Mouse (Mus musculus) midbrain, embryonic 15.5 days (tissue): ENCODE data around the gene Gng7. TPM values are rescaled to one million over a fixed set of nuclear protein-coding genes. Genes with fewer than 3 reads are reported as not detected.
"Not testable (repeated sequence)": the region's sequence is repeated elsewhere in the genome, so short reads cannot be mapped to it uniquely, and the experiment has no call there.

Source experiments
- ATAC-seq: fragments of 200-750 bp; cut with Nextera tagmentation; replicated peaks from 2 replicates; pipeline ENCODE4 v1.8.0; 2017; ENCODE audit warnings: moderate TSS enrichment
- H3K27ac ChIP-seq: fragments of 300-500 bp; sonication (generic); 2 replicates; pipeline ENCODE4 v1.5.1; 2015; ENCODE audit warnings: mild to moderate bottlenecking, inconsistent platforms
- H3K27me3 ChIP-seq: fragments of 300-500 bp; sonication (generic); replicated peaks from 2 replicates; pipeline ENCODE4 v1.6.1; 2015; ENCODE audit warnings: inconsistent platforms
- H3K36me3 ChIP-seq: fragments of 300-500 bp; sonication (generic); replicated peaks from 2 replicates; pipeline ENCODE4 v1.6.1; 2015; ENCODE audit warnings: inconsistent platforms
- H3K4me1 ChIP-seq: fragments of 300-500 bp; sonication (generic); 2 replicates; pipeline ENCODE4 v1.6.1; 2015; ENCODE audit warnings: inconsistent platforms
- H3K4me2 ChIP-seq: fragments of 300-500 bp; sonication (generic); 2 replicates; pipeline ENCODE4 v1.6.1; 2015; ENCODE audit warnings: inconsistent platforms, mild to moderate bottlenecking, moderate library complexity
- H3K4me3 ChIP-seq: fragments of 300-500 bp; sonication (generic); 2 replicates; pipeline ENCODE4 v1.5.1; 2015; ENCODE audit warnings: mild to moderate bottlenecking, inconsistent platforms
- H3K9ac ChIP-seq: fragments of 300-500 bp; sonication (generic); 2 replicates; pipeline ENCODE4 v1.6.1; 2015; ENCODE audit warnings: mild to moderate bottlenecking, inconsistent platforms
- H3K9me3 ChIP-seq: fragments of 300-500 bp; sonication (generic); 2 replicates; pipeline ENCODE4 v1.6.1; 2016; ENCODE audit warnings: inconsistent platforms
- WGBS: fragments of 180-500 bp; shearing (Covaris S2); methylation state at CpG from one replicate; pipeline ENCODE4 v1.1.7; 2015; ENCODE audit warnings: mixed read lengths; 5-methylcytosine and 5-hydroxymethylcytosine counted together
- polyA plus RNA-seq: library from polyadenylated mRNA; unstranded; fragments of >200 nt; fragmentation: Nextera tagmentation; extraction: Ambion mirVana; gene quantifications from 2 replicates; pipeline ENCODE4 v1.2.1, GENCODE M21; 2015

The Gng7 gene
- 19.0 and 21.2 TPM in 2 replicates for polyA plus RNA-seq

GRCm38 (mm10) chr10:81014393-81015384 lies at the start of gene Gng7:
Gene Gng7, minus strand, starts transcription at chr10:81014945.
- Histone ChIP-seq H3K9ac (peak within 1 kb of the TSS; percentile 38), H3K27me3 (no peaks in the 10 kb centered on the region), H3K9me3 (no peaks in the 10 kb centered on the region), H3K4me2 (peak within 1 kb of the TSS; percentile 53), H3K4me1 (peaks cover 5% of the 10 kb centered on the region; the same call in 1 of the 2 replicates), H3K27ac (no peak within 1 kb of the TSS), H3K4me3 (peak within 1 kb of the TSS; percentile 38), H3K36me3 (no peaks in the 10 kb centered on the region)
- ATAC-seq: peak; percentile 98
- 9% methylated on average over 31 of the region's 31 CpGs for WGBS

- 85% methylated on average over 8 of the region's 8 CpGs for WGBS
- H3K4me1 ChIP-seq: peaks cover 14% of the 10 kb centered on the region
- not testable (repeated sequence) for H3K27ac ChIP-seq, ATAC-seq, H3K27me3 ChIP-seq, H3K9me3 ChIP-seq, H3K4me3 ChIP-seq, H3K36me3 ChIP-seq, H3K9ac ChIP-seq, H3K4me2 ChIP-seq
Measured at GRCm38 (mm10) chr10:81064519-81064918, 49.8 kb upstream of the Gng7 start.

- H3K27ac ChIP-seq: no peak overlapping the region
- no peak overlapping the region for H3K9ac ChIP-seq
- H3K27me3 ChIP-seq: no peaks in the 10 kb centered on the region
- no peaks in the 10 kb centered on the region for H3K9me3 ChIP-seq
- no peak for ATAC-seq
- WGBS: 69% methylated on average over 4 of the region's 4 CpGs
- H3K4me2 ChIP-seq: no peak overlapping the region
- no peaks in the 10 kb centered on the region for H3K36me3 ChIP-seq
- H3K4me1 ChIP-seq: peaks cover 24% of the 10 kb centered on the region
- H3K4me3 ChIP-seq: no peak overlapping the region
Measured at GRCm38 (mm10) chr10:81062710-81063109, 48.0 kb upstream of the Gng7 start.

DNA sequence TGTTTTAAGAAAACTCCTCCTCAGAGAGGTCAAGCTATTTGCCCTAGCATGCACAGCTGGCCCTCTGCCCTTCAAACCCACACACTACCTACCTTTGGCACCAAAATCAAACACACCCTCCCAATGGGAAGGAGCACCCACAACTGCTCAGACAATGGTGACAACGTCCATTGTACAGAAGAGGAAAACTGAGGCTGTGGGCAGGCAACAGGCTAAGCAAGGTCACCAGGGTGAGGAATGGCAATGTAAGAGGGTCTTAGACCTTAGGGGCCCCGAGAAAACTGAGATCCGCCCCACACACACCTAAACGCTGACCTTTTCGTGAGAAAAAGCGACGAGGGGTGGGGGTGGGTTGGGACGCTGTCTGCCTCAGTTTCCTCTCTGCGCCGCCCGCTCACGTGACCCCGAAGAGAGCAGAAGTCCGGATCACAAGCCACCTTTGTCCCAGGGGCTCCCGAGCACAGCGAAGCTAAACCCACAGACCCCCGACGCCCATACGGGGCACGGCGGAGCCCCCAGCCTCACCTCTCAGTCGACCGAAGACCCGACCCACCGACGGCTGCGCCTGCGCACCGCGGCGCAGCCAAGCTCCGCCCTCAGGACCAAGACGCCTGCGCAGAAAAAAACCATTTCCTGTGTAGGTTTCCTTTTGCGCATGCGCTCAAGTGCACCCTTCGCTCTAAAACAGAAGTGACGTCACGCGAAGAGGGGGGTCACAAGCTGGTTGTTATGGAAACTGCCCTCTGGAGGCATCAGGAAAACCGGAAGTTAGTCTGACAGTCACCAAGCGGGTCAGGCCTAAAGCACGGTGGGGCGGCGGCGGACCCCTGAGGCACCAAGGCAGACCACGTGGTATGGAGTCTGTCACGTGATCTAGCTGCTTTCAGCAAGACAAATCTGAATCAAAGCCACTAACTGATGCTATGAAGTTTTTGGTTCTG lies 45.1 kb upstream of the Gng7 start, which contains the start of gene Sgta:
TSS of gene Sgta (minus strand) at position 579 of the 941 bp plus-strand sequence.
- no peaks in the 10 kb centered on the region for H3K27me3 ChIP-seq
- peaks cover 40% of the 10 kb centered on the region for H3K4me1 ChIP-seq
- 0% methylated on average over 48 of the region's 48 CpGs for WGBS
- H3K9ac ChIP-seq: peak within 1 kb of the TSS; percentile 82
- no peaks in the 10 kb centered on the region for H3K9me3 ChIP-seq
- peak; percentile 92 for ATAC-seq
- no peaks in the 10 kb centered on the region for H3K36me3 ChIP-seq
- peak within 1 kb of the TSS; percentile 79 for H3K4me2 ChIP-seq
- H3K27ac ChIP-seq: peak within 1 kb of the TSS; percentile 43
- peak within 1 kb of the TSS; percentile 76 for H3K4me3 ChIP-seq

DNA sequence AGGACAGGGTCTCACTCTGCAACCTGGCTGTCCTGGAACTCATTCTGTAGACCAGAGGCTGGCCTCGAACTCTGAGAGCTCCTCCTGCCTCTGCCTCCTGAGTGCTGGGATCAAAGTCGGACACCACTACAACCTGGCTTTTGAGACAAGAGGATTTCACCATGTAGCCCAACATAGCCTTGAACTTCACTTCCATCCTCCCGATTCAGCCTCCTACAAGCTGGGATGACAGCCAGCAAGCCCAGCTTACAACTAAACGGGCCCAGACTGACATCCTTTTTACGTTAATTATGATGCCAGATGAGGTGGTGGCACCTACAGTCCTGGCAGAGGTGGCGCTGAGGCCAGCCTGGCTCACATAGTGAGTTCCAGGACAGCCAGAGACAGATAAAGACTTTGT lies 44.2 kb upstream of the Gng7 start:
- peak overlapping the region; percentile 79 for H3K4me2 ChIP-seq
- ATAC-seq: no peak
- H3K9ac ChIP-seq: no peak overlapping the region
- H3K27me3 ChIP-seq: no peaks in the 10 kb centered on the region
- no peaks in the 10 kb centered on the region for H3K36me3 ChIP-seq
- no peak overlapping the region for H3K27ac ChIP-seq
- peak overlapping the region; percentile 76 for H3K4me3 ChIP-seq
- H3K4me1 ChIP-seq: peaks cover 40% of the 10 kb centered on the region
- no peaks in the 10 kb centered on the region for H3K9me3 ChIP-seq
- whole genome bisulfite sequencing: 91% methylated on average over 6 of the region's 6 CpGs

DNA sequence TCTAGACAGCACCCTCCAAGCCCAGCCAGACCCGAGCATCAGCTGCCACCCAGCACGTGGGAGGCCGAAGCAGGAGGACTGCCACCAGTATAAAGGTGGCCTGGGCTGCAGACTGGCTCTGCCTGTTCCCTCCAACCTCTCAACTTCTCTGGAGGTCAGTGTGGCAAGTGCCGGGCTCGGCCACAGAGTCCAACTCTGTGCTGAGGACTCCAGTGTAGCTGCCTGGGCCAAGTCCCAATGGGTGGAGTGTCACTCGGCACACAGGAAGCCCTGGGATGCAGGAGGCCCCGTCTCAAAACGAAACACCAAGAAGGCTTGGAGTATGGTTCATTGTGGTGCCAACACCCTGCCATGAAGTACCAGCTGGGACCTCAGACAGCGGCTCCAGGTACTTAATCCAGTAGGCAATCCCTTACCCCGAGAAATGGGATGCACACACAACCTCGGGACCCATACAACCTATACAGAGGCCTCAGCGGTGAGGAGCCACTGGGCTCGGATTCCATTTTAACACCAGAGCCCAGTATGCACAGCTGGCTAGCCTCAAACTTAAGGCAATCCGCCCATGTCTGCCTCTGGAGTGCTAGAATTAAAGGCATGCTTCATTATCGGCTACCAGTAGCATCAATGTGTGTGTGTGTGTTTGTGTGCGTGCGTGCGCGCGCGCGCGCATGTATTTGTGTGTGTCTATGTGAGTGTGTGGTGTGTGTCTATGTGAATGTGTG lies 42.8 kb upstream of the Gng7 start:
- no peak overlapping the region for H3K4me2 ChIP-seq
- H3K36me3 ChIP-seq: no peaks in the 10 kb centered on the region
- ATAC-seq: no peak
- no peak overlapping the region for H3K4me3 ChIP-seq
- 0 out of 2 replicates have a peak overlapping the region, but pooled peaks have one; percentile 7 for H3K9ac ChIP-seq
- no peaks in the 10 kb centered on the region for H3K9me3 ChIP-seq
- no peak overlapping the region for H3K27ac ChIP-seq
- peaks cover 40% of the 10 kb centered on the region for H3K4me1 ChIP-seq
- H3K27me3 ChIP-seq: no peaks in the 10 kb centered on the region
- 94% methylated on average over 23 of the region's 23 CpGs for WGBS

DNA sequence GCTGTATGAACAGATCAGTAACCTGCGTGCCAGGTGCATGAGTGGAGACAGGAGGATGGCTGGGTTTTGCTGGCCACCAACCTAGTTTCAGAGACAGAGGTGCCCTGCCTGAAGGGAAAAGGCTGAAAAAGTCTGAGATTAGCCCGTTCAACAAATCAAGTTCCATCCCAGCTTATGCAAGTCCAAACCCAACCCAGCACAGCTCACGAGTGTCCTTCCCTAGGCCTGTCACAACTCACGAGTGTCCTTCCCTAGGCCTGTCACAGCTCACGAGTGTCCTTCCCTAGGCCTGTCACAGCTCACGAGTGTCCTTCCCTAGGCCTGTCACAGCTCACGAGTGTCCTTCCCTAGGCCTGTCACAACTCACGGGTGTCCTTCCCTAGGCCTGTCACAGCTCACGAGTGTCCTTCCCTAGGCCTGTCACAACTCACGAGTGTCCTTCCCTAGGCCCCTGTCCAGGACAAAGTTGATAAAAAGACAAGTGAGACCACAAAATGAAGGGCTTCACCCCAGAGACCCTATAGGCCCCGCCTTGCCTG lies 41.1 kb upstream of the Gng7 start:
- 88% methylated on average over 11 of the region's 11 CpGs for WGBS
- not testable (repeated sequence) for H3K4me2 ChIP-seq
- H3K4me1 ChIP-seq: peaks cover 40% of the 10 kb centered on the region

GRCm38 (mm10) chr10:81055169-81055568 lies 40.4 kb upstream of the Gng7 start:
- Histone ChIP-seq H3K27ac (no peak overlapping the region), H3K9me3 (no peaks in the 10 kb centered on the region), H3K9ac (no peak overlapping the region), H3K4me2 (no peak overlapping the region), H3K36me3 (peaks cover 23% of the 10 kb centered on the region), H3K4me1 (peaks cover 36% of the 10 kb centered on the region), H3K27me3 (no peaks in the 10 kb centered on the region), H3K4me3 (no peak overlapping the region)
- WGBS: 88% methylated on average over 6 of the region's 6 CpGs
- no peak for ATAC-seq

More for the DNA sequence above, 41.1 kb upstream of the Gng7 start:
- not testable (repeated sequence) for ATAC-seq, H3K27ac ChIP-seq, H3K4me3 ChIP-seq, H3K9ac ChIP-seq, H3K9me3 ChIP-seq, H3K27me3 ChIP-seq
- peaks cover 16% of the 10 kb centered on the region for H3K36me3 ChIP-seq

DNA sequence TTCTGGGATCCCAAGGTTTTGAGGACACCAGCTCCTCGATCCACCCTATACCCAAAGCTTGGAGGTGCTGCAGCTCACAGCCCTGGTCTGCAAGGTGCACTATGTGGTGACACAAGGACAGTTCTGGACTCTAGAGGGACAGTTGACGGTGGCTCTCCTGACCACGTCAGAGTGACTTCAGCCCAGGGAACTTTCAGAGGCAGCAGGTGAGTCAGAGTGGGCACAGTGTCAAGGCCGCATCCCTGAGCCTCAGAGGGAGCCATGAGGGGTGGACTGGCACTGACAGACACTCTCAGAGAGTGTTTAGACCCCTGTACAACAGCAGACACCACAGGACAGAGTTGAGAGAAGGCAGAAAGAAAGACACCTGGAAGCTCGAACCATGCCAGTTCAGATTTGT lies 37.8 kb upstream of the Gng7 start:
- Histone ChIP-seq H3K9ac (no peak overlapping the region), H3K4me1 (peaks cover 15% of the 10 kb centered on the region), H3K4me2 (no peak overlapping the region), H3K9me3 (no peaks in the 10 kb centered on the region), H3K27me3 (no peaks in the 10 kb centered on the region), H3K36me3 (peaks cover 49% of the 10 kb centered on the region), H3K27ac (no peak overlapping the region), H3K4me3 (no peak overlapping the region)
- ATAC-seq: no peak
- WGBS: 94% methylated on average over 5 of the region's 5 CpGs

DNA sequence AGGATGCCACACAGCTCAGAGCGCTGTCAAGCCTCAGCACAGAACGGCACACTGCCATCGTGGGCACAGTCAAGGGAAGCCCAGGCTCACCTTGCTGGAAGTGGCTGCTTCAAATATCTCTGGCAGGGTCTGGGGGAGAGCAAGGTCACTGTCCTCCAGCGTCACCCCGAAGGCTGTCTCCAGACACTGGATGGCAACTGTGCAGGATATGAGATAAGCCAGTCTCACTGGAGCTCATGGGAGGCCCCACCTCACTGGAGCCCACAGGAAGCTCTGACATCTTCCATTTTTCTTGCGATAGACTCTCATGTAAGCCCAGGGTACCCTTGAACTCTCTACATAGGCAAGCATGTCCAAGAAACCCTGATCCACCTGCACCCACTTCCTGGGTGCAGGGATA lies 36.4 kb upstream of the Gng7 start:
- Histone ChIP-seq H3K9me3 (no peaks in the 10 kb centered on the region), H3K9ac (no peak overlapping the region), H3K4me1 (peaks cover under 1% of the 10 kb centered on the region; the same call in 1 of the 2 replicates), H3K27me3 (no peaks in the 10 kb centered on the region), H3K36me3 (peaks cover 60% of the 10 kb centered on the region), H3K27ac (no peak overlapping the region), H3K4me3 (no peak overlapping the region), H3K4me2 (no peak overlapping the region)
- ATAC-seq: no peak
- WGBS: 93% methylated on average over 6 of the region's 6 CpGs

- 87% methylated on average over 4 of the region's 4 CpGs for WGBS
- Histone ChIP-seq H3K4me1 (no peaks in the 10 kb centered on the region), H3K27ac (no peak overlapping the region), H3K9me3 (no peaks in the 10 kb centered on the region), H3K36me3 (peaks cover 65% of the 10 kb centered on the region), H3K4me3 (no peak overlapping the region), H3K4me2 (no peak overlapping the region), H3K27me3 (no peaks in the 10 kb centered on the region), H3K9ac (no peak overlapping the region)
- ATAC-seq: no peak
Measured at GRCm38 (mm10) chr10:81050645-81051044, 35.9 kb upstream of the Gng7 start.
